Mouse (Mus musculus) hindbrain, embryonic 14.5 days (tissue): ENCODE data around the gene Prkg1. TPM values are rescaled to one million over a fixed set of nuclear protein-coding genes. Genes with fewer than 3 reads are reported as not detected.

Experiments used
- ATAC-seq: fragments of 200-750 bp; cut with Nextera tagmentation; 2 replicates; pipeline ENCODE4 v1.8.0; 2017; ENCODE audit warnings: moderate number of reproducible peaks, mild to moderate bottlenecking, moderate TSS enrichment, moderate library complexity; ENCODE audit not compliant: low FRiP score
- DNase-seq: peaks from one replicate; pipeline ENCODE4 v3.0.0-alpha.2; 2015; ENCODE audit warnings: low spot score
- H3K27ac ChIP-seq: fragments of 300-500 bp; sonication (generic); 2 replicates; pipeline ENCODE4 v1.5.1; 2014; ENCODE audit warnings: mild to moderate bottlenecking, moderate library complexity
- H3K27me3 ChIP-seq: fragments of 300-500 bp; sonication (generic); 2 replicates; pipeline ENCODE4 v1.6.1; 2014; ENCODE audit warnings: mild to moderate bottlenecking, low read length, mixed read lengths; ENCODE audit not compliant: control insufficient read depth, insufficient read depth
- H3K36me3 ChIP-seq: fragments of 300-500 bp; sonication (generic); replicated peaks from 2 replicates; pipeline ENCODE4 v1.6.1; 2014; ENCODE audit not compliant: control insufficient read depth, insufficient read depth
- H3K4me1 ChIP-seq: fragments of 300-500 bp; sonication (generic); replicated peaks from 2 replicates; pipeline ENCODE4 v1.6.1; 2014; ENCODE audit warnings: antibody characterized with exemption, low read length, mixed read lengths; ENCODE audit not compliant: control insufficient read depth, insufficient read depth
- H3K4me2 ChIP-seq: fragments of 300-500 bp; sonication (generic); replicated peaks from 2 replicates; pipeline ENCODE4 v1.6.1; 2014; ENCODE audit warnings: mild to moderate bottlenecking, moderate library complexity
- H3K4me3 ChIP-seq: fragments of 300-500 bp; sonication (generic); replicated peaks from 2 replicates; pipeline ENCODE4 v1.5.1; 2014; ENCODE audit warnings: mild to moderate bottlenecking, low read length
- H3K9ac ChIP-seq: fragments of 300-500 bp; sonication (generic); 2 replicates; pipeline ENCODE4 v1.6.1; 2014
- H3K9me3 ChIP-seq: fragments of 300-500 bp; sonication (generic); 2 replicates; pipeline ENCODE4 v1.6.1; 2016; ENCODE audit warnings: low read length; ENCODE audit not compliant: control insufficient read depth
- WGBS: fragments of 180-500 bp; shearing (Covaris S2); extraction: QIAGEN DNeasy Blood & Tissue Kit; methylation state at CpG from one replicate; pipeline ENCODE4 v1.1.7; 2014; 5-methylcytosine and 5-hydroxymethylcytosine counted together
- polyA plus RNA-seq: library from polyadenylated mRNA; unstranded; fragments of >200 nt; fragmentation: Nextera tagmentation; extraction: Ambion mirVana; gene quantifications from 2 replicates; pipeline ENCODE4 v1.2.1, GENCODE M21; 2014

Prkg1 gene
- polyA plus RNA-seq, 1 experiment from 2014 or later: 7.0 TPM

DNA sequence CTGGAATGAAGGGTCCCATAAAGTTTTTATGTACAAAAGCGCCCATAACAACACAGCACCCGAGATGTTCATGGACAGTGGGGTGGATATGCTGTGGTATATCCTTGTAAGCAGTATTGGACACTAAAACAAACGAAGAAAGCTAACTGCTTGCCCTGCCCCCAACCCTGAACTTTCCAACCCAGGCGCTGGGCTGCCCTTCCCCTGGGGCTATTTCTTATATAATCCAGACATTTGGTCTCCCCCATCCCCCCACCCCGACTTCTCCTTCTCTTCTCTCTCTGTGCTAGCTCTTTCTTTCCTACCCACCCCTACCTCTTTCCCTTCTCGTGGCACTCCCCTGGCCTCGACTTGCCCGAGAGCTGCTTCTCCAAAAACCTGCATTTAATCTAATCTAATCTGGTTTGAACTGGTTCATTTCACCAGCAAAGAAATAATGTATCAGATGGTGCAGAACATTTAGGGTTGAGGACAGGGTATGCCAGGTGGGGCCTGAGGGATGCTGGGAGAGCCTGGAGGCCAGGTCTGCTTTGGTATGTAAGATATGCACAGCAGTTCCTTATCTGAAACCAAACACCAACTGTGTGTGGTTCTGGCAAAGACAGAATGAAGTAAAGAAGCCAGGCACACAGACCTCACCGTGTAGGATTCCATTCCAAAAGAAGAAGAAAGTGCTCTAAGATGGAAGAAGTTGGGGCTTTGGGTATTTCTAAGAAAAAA, 657.8 kb downstream of the Prkg1 start:
- no peaks in the 10 kb centered on the region for H3K27me3 ChIP-seq
- no peak for DNase-seq
- 52% methylated on average over 9 of the region's 9 CpGs for WGBS
- H3K4me2 ChIP-seq: no peak overlapping the region
- no peak overlapping the region for H3K9ac ChIP-seq
- no peak overlapping the region for H3K27ac ChIP-seq
- ATAC-seq: no peak
- H3K4me3 ChIP-seq: no peak overlapping the region
- no peaks in the 10 kb centered on the region for H3K9me3 ChIP-seq
- no peaks in the 10 kb centered on the region for H3K4me1 ChIP-seq
- H3K36me3 ChIP-seq: no peaks in the 10 kb centered on the region

DNA sequence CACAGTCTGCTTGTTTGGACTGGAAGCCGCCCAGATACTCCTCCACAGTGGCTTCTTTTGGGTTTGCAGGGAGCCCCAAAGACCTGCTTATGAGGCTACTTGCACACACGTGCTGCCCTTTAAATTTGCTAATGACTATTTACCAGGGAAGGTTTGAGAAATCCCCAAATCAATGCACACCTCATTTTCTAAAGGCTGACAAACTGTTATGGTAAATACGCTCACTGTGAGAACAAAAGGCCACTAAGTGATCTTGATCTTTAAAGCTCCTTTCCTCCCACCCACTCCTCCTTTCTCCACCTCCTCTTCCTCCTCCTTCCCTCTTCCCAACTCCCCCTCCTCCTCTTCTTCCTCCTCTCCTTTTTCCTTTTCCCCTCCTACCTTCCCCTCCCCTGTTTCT, 658.8 kb downstream of the Prkg1 start:
- Histone ChIP-seq H3K4me1 (no peaks in the 10 kb centered on the region), H3K4me3 (no peak overlapping the region), H3K9me3 (no peaks in the 10 kb centered on the region), H3K27me3 (no peaks in the 10 kb centered on the region), H3K36me3 (no peaks in the 10 kb centered on the region), H3K9ac (no peak overlapping the region), H3K4me2 (no peak overlapping the region), H3K27ac (no peak overlapping the region)
- no peak for ATAC-seq
- no peak for DNase-seq
- WGBS: 43% methylated on average over 3 of the region's 3 CpGs

DNA sequence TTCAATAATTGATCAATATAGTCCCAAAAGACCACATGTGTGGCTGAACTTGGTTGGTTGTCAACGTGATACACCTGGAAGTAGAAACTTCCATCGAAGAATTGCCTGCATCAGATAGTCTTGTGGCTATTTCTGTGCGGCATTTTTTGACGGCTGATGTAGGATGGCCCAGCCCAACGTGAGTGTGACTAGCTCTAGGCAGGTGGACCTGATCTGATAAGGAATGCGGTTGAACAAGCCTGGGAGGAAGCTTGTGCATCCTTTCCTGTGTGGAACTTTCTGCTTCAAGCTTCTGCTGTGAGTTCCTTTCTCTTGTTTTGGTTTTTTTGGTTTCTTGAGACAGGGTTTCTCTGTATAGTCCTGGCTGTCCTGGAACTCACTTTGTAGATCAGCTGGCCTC, 660.1 kb downstream of the Prkg1 start:
- Histone ChIP-seq H3K4me1 (no peaks in the 10 kb centered on the region), H3K9ac (no peak overlapping the region), H3K4me2 (no peak overlapping the region), H3K36me3 (no peaks in the 10 kb centered on the region), H3K27ac (no peak overlapping the region), H3K27me3 (no peaks in the 10 kb centered on the region), H3K9me3 (no peaks in the 10 kb centered on the region), H3K4me3 (no peak overlapping the region)
- ATAC-seq (no peak), DNase-seq (no peak)
- WGBS: 88% methylated on average over 6 of the region's 6 CpGs

DNA sequence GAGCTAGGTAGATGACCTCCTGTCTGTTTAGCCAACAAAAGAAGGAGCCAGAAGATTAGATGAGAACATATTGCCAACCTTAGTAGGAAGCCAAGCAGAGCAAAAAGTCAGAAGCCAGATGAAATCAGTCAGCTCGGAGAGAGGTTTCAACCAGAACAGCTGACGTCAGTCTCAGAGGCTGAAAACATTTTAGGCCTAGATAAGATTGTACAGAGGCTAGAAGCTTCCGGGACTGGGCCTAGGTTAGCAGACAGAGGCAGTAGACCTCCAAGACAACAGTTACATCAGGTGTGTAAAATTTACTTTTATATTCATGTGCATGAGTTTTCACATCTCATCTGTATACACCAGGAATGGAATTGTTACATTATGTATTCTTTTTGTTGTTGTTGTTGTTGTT, 665.5 kb downstream of the Prkg1 start:
- Histone ChIP-seq H3K27ac (no peak overlapping the region), H3K4me2 (no peak overlapping the region), H3K4me3 (no peak overlapping the region), H3K27me3 (no peaks in the 10 kb centered on the region), H3K9me3 (no peaks in the 10 kb centered on the region), H3K9ac (no peak overlapping the region), H3K4me1 (no peaks in the 10 kb centered on the region), H3K36me3 (no peaks in the 10 kb centered on the region)
- no peak for DNase-seq
- 91% methylated on average over 3 of the region's 3 CpGs for WGBS
- no peak for ATAC-seq

DNA sequence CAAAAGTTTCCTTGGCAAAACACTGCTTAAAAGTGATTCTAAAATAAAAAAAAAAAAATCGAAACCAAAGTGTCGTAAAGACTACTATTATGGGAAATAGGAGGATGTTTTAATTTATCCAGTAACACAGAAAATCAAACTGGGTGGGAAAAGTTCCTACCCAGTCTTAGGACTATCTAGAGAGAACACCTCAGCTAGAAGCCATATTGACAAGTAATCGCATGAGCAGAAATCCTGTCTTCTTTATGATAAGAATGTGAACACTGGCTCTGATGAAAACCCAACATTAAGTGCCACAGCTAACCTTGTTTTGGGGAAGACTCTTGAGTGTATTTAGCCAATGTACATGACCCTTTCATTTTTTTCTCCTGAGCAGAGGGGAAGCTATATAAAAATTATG, 667.0 kb downstream of the Prkg1 start:
- ATAC-seq (no peak), DNase-seq (no peak)
- Histone ChIP-seq H3K27ac (no peak overlapping the region), H3K9ac (no peak overlapping the region), H3K4me2 (no peak overlapping the region), H3K9me3 (no peaks in the 10 kb centered on the region), H3K36me3 (no peaks in the 10 kb centered on the region), H3K4me1 (no peaks in the 10 kb centered on the region), H3K27me3 (no peaks in the 10 kb centered on the region), H3K4me3 (no peak overlapping the region)
- WGBS: 81% methylated on average over 3 of the region's 3 CpGs

DNA sequence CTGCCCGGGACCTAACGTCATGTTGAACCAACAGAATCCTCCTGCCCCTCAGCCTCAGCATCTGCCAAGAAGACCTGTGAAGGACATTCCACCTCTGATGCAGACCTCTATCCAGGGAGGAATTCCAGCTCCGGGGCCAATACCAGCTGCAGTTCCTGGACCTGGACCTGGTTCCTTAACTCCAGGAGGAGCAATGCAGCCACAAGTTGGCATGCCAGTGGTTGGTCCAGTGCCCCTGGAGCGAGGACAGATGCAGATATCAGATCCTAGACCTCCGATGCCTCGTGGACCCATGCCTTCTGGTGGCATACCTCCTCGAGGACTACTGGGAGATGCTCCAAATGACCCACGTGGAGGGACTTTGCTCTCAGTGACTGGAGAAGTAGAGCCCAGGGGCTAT, 681.1 kb downstream of the Prkg1 start:
- no peaks in the 10 kb centered on the region for H3K9me3 ChIP-seq
- WGBS: 97% methylated on average over 8 of the region's 8 CpGs
- peaks cover 42% of the 10 kb centered on the region for H3K36me3 ChIP-seq
- peak overlapping the region; percentile 93 for H3K4me2 ChIP-seq
- peaks cover 24% of the 10 kb centered on the region for H3K4me1 ChIP-seq
- H3K4me3 ChIP-seq: peak overlapping the region; percentile 67
- H3K27ac ChIP-seq: no peak overlapping the region
- DNase-seq (no peak), ATAC-seq (no peak)
- H3K27me3 ChIP-seq: no peaks in the 10 kb centered on the region; the same call in 1 of the 2 replicates
- H3K9ac ChIP-seq: peak overlapping the region; percentile 82

DNA sequence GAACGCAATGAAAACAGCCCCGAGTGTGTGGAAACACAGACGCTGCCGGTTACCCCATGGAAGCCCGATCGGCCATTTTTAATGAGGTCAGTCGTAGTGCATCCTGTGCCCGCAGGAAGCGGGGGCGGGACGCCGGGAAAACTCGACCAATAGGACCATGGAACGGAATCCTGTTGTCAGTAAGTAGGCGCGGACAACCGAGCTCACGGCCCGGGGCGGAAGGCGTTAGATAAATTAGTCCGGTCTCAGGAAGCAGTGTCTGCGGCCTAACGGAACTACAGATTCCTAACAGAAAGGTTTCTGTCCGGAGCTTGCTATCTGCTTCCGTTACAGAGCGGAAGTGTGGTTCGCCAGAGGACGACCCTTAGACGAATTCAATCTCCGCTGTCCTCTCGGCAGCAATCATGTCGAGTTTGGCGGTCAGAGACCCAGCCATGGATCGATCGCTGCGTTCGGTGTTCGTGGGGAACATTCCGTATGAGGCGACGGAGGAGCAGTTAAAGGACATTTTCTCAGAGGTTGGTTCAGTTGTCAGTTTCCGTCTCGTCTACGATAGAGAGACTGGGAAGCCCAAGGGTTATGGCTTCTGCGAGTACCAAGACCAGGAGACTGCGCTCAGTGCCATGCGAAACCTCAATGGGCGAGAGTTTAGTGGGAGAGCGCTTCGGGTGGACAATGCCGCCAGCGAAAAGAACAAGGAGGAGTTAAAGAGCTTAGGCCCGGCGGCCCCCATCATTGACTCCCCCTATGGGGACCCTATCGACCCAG, 682.0 kb downstream of the Prkg1 start, which contains the start of gene Cstf2t:
TSS of gene Cstf2t (plus strand) at position 176 of the 768 bp plus-strand sequence.
- H3K9ac ChIP-seq: peak within 1 kb of the TSS; percentile 82
- DNase-seq (peak; percentile 97), ATAC-seq (peak; percentile 100)
- H3K9me3 ChIP-seq: no peaks in the 10 kb centered on the region
- WGBS: 3% methylated on average over 56 of the region's 56 CpGs
- H3K27me3 ChIP-seq: no peaks in the 10 kb centered on the region; the same call in 1 of the 2 replicates
- H3K4me3 ChIP-seq: peak within 1 kb of the TSS; percentile 67
- H3K36me3 ChIP-seq: peaks cover 33% of the 10 kb centered on the region
- peak within 1 kb of the TSS; percentile 84 for H3K27ac ChIP-seq
- H3K4me2 ChIP-seq: peak within 1 kb of the TSS; percentile 93
- peaks cover 24% of the 10 kb centered on the region for H3K4me1 ChIP-seq

DNA sequence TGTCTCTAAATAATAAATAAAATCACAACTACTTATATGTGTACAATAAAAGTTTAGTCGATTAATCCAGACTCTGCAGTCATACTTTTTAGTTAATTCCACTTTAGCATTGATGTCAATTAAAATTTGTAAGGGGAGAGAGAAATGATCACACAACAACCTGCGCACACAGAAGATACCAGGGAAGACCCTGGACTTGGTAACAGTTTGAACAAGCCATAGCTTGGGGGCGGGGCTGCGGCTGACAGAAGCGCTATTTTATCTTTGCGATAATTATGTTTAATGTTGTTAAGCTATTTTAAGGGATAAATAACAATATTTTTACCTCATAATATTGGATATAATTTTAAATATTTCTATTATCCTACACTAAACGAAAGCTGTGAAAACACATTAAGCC, 682.6 kb downstream of the Prkg1 start:
- ATAC-seq: peak; percentile 62; the same call in 1 of the 2 replicates
- WGBS: 16% methylated on average over 7 of the region's 7 CpGs

DNA sequence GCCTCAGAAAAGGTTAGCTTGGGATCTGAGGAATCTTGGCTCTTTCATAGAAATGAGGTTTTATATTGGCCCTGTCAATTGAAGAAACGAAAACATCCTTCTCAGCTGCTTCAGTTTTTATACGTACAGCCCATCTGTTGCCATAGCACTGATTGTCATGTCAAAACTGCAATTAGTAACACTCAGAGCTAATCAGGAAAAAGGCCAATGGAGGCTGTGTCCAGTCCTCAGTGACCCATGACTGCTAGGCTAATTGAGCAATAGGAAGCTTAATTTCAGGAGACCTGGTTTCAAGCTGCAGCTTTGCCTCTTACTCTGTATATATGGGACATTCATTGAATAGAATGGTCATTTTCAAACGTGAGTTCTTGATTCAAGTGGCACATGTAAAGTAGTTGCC, 686.6 kb downstream of the Prkg1 start:
- no peak overlapping the region for H3K4me2 ChIP-seq
- no peak overlapping the region for H3K4me3 ChIP-seq
- no peak for ATAC-seq
- no peaks in the 10 kb centered on the region; the same call in 1 of the 2 replicates for H3K27me3 ChIP-seq
- H3K36me3 ChIP-seq: no peaks in the 10 kb centered on the region
- H3K4me1 ChIP-seq: peaks cover 18% of the 10 kb centered on the region; the same call in 1 of the 2 replicates
- no peaks in the 10 kb centered on the region for H3K9me3 ChIP-seq
- no peak overlapping the region for H3K9ac ChIP-seq
- DNase-seq: no peak
- WGBS: 56% methylated on average over 3 of the region's 3 CpGs
- no peak overlapping the region for H3K27ac ChIP-seq

More for the DNA sequence above, 682.6 kb downstream of the Prkg1 start:
- Histone ChIP-seq H3K27me3 (no peaks in the 10 kb centered on the region; the same call in 1 of the 2 replicates), H3K4me1 (peaks cover 24% of the 10 kb centered on the region), H3K36me3 (peaks cover 32% of the 10 kb centered on the region), H3K4me3 (peak overlapping the region; percentile 67), H3K4me2 (peak overlapping the region; percentile 66), H3K9me3 (no peaks in the 10 kb centered on the region), H3K9ac (peak overlapping the region; percentile 70), H3K27ac (peak overlapping the region; percentile 84)
- no peak for DNase-seq
